Mouse (Mus musculus) v-Abl transformed pro-B cells (cell line): ENCODE results near the gene Hmgcs1.

Source experiments
- in situ Hi-C, 2 experiments: fragments of 400-800 bp; cut with MboI; formaldehyde crosslinking; loops; one replicate each; pipeline ENCODE4 v1.15.1; 2025; ENCODE audit not compliant: unreplicated experiment in 2 of 2

Hmgcs1 gene

DNA sequence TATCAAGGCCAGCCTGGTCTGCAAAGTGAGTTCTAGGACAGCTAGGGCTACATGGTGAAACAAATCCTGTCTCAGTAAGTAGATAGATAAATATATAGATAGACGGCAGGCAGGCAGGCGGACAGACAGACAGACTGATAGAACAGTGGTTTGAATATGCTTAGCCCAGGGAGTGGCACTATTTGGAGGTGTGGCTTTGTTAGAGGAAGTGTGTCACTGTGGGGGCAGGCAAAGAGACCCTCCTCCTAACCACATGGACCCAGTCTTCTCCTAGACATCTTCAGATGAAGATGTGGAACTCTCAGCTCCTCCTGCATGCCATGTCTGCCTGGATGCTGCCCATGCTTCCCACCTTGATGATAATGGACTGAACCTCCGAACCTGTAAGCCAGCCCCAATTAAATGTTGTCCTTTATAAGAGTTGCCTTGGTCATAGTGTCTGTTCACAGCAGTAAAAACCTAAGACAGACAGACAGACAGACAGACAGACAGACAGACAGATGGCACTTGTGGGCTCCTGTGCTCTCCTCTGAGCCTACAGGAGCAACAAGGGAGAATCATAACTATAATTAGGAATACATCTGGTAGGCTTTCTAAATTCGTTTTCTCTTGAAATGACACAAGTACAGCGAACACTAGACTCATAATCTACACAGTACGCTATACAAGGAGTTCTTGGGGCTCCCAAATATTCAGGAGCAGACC is 52.7 kb downstream of the Hmgcs1 start:
- in situ Hi-C loops = no loop called here

- in situ Hi-C loops = no loop called here
Measured at GRCm38 (mm10) chr13:119743470-119743869, 53.3 kb downstream of the Hmgcs1 start.

GRCm38 (mm10) chr13:119746930-119747329 is 56.8 kb downstream of the Hmgcs1 start:
- in situ Hi-C loops = no loop called here

- in situ Hi-C loops = no loop called here
Measured at GRCm38 (mm10) chr13:119753859-119754634, 63.9 kb downstream of the Hmgcs1 start.

GRCm38 (mm10) chr13:119754635-119755020 is 64.4 kb downstream of the Hmgcs1 start:
- in situ Hi-C loops = no loop called here

DNA sequence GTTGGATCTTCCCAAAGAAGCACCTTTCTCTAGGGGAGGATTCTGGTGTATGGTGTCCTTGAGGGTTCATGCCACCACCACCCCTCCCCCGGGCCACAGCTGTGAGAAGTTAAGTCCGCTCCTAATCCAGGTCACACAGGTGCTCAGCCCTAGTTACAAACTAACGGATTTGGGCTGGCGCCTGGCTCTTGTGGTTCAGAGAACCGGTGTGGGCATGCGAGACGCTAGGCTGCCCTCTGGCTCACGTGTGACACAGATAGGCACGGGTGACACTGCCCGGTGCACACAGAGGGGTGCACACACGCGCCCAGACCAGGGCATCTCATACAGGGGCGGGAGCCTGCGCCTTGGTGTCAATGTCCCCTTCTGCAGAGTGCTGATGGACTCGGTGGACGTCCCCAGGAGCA is 65.0 kb downstream of the Hmgcs1 start:
- in situ Hi-C loops = no loop called here

GRCm38 (mm10) chr13:119755681-119756471 is 65.7 kb downstream of the Hmgcs1 start, which contains the start of gene Nim1k:
Gene Nim1k (minus strand): TSS chr13:119755882.
- in situ Hi-C loops = no loop called here

DNA sequence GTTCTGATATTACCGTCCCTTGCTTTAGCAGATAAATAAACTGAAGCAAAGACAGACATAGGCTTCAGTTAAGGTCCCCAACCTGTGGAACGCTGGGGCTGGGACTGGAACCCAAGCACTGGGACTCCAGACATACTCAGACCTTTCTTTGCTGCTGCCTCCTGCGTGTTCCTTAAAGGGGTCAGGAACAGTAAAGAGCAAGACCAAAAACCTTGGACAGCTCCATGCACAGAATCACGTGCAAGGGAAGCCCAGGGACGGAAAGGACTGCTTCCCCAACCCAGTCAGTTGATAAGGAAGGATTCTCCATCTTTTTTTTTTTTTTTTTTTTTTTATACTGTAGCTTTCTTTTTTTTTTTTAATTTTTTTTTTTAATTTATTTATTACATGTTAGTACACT is 66.7 kb downstream of the Hmgcs1 start:
- in situ Hi-C loops = no loop called here
